In the genomic region with DNA sequence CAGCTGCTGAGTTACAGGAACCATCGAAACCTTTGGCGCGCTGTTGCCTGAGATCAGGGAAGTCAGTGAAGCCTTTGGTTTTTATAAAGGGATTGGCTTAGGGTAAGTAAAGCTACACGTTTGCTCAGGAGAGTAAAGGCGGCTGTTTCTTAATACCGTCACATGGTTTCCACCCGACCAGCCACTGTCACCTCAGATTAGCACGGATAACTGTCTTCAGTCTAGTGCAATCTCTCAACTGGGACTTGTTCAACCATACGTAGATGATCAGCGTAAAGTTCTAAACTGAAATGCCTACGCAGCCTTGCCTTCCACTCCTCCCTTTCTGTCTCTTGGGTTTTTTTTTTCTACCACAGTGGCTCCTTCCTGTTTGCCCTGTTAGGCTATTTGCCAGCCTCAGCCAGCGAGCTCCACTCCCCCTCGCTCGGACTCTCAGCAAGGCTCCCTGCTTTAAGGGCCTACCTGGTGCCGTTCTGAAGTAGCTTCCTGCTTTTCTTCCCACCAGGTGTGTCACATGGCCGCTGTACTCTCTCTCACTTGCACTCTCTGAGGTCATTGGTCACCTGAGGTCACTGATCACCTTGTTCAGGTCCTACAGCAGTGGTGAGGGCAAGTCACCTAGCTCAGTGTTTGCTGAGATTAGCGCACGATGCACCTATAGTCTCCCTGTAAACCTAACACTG, we compare ENCODE assay signal across 21 mouse cellular contexts. TPM values are rescaled to one million over a fixed set of nuclear protein-coding genes. Genes with fewer than 3 reads are reported as not detected.
DNase-seq lines count a peak whose midpoint lies in the region; ATAC-seq and TF ChIP-seq lines count a peak whose summit lies in the region.
"Had no signal": no experiment of that assay in that cellular context is flagged by ENCODE, and none has a peak within 500 bp of the region (broad histone marks: within the 10 kb centered on the region; RNA-seq: fewer than 3 reads in every experiment).

No protein-coding gene starts in this region.

- peak; percentile 38 for DNase-seq in kidney, adult 11 months
- DNase-seq in kidney, postnatal 10 days: no peak
- DNase-seq in lung, adult 18-20 months: peak; percentile 63 to 78
- no peak for DNase-seq in lung, adult 2 months
- DNase-seq in stomach, postnatal 0 days (ENCODE audit: low spot score): peak; percentile 44
- no peak for DNase-seq in left cerebral cortex, adult 8-10 months (ENCODE audit: low spot score in 2 of 2)
- DNase-seq: adrenal gland, postnatal 14 days; B cell, adult 2 months; cerebellum, adult 8-10 months; gastrocnemius, postnatal 14 days; heart, postnatal 14 days; lung, embryonic 14.5 days; thymus, postnatal 14 days had no signal

- H3K9ac ChIP-seq in stomach, postnatal 0 days (ENCODE audit: low read length): no peak overlapping the region
- H3K9ac ChIP-seq: embryonic facial prominence, embryonic 15.5 days; forebrain, embryonic 13.5 days; hindbrain, embryonic 13.5 days; limb, embryonic 13.5 days; lung, embryonic 14.5 days; midbrain, embryonic 12.5 days had no signal

- whole genome bisulfite sequencing in lung, adult 2 months: 60% methylated on average over 18 of the region's 18 CpGs
- WGBS in macrophage (ENCODE audit: missing documents): 53% methylated on average over 18 of the region's 18 CpGs
- 77% methylated on average over 18 of the region's 18 CpGs for WGBS in stomach, postnatal 0 days

- TF ChIP-seq POLR2A in lung, adult 2 months (IDR thresholded peaks at IDR 0.05; ENCODE audit: borderline replicate concordance, extremely low read depth, low read depth, low read length): no peak

- TF ChIP-seq EP300 in stomach, postnatal 0 days (optimal IDR thresholded peaks at IDR 0.05): no peak

- H3K27ac ChIP-seq in macrophage: peak overlapping the region; percentile 1; the same call in 1 of the 2 replicates
- H3K27ac ChIP-seq in stomach, postnatal 0 days (replicated peaks): peak overlapping the region; percentile 24; the same call in 1 of the 2 replicates
- H3K27ac ChIP-seq: embryonic facial prominence, embryonic 15.5 days; forebrain, embryonic 13.5 days; hindbrain, embryonic 13.5 days; limb, embryonic 13.5 days; midbrain, embryonic 12.5 days had no signal

- H3K36me3 ChIP-seq in macrophage (ENCODE audit: inconsistent target): peaks cover 29% of the 10 kb centered on the region; the same call in 1 of the 2 replicates
- H3K36me3 ChIP-seq in stomach, postnatal 0 days (ENCODE audit: control insufficient read depth, insufficient read depth, low read length): no peaks in the 10 kb centered on the region; the same call in 1 of the 2 replicates

- ATAC-seq in stomach, postnatal 0 days (ENCODE audit: low FRiP score, low TSS enrichment): no peak
- ATAC-seq in erythroid progenitor cell, adult 5-6 weeks (replicated peaks; ENCODE audit: low FRiP score, poor library complexity, severe bottlenecking): no peak
- ATAC-seq: forebrain, embryonic 13.5 days had no signal

- no peak overlapping the region for H3K4me3 ChIP-seq in lung, adult 2 months (replicated peaks; ENCODE audit: extremely low read depth, low read depth, low read length)
- no peak overlapping the region for H3K4me3 ChIP-seq in macrophage (ENCODE audit: inconsistent target)
- H3K4me3 ChIP-seq in stomach, postnatal 0 days (ENCODE audit: low read depth, low read length): no peak overlapping the region
- H3K4me3 ChIP-seq: embryonic facial prominence, embryonic 15.5 days; forebrain, embryonic 13.5 days; hindbrain, embryonic 13.5 days; limb, embryonic 13.5 days; midbrain, embryonic 12.5 days had no signal

- H3K27me3 ChIP-seq in stomach, postnatal 0 days (ENCODE audit: control insufficient read depth, insufficient read depth, low read length): no peaks in the 10 kb centered on the region
- H3K27me3 ChIP-seq: embryonic facial prominence, embryonic 15.5 days; forebrain, embryonic 13.5 days; hindbrain, embryonic 13.5 days; limb, embryonic 13.5 days; midbrain, embryonic 12.5 days had no signal

- TF ChIP-seq CTCF in lung, adult 2 months (IDR thresholded peaks at IDR 0.05; ENCODE audit: insufficient read depth, low read length): no peak
- TF ChIP-seq CTCF in stomach, postnatal 0 days (IDR thresholded peaks at IDR 0.05; ENCODE audit: low read depth): no peak

- peaks cover 10% of the 10 kb centered on the region; the same call in 1 of the 2 replicates for H3K4me1 ChIP-seq in lung, adult 2 months (ENCODE audit: control insufficient read depth, insufficient read depth, low read length)
- H3K4me1 ChIP-seq in stomach, postnatal 0 days (replicated peaks; ENCODE audit: control insufficient read depth, insufficient read depth): peaks cover 3% of the 10 kb centered on the region; the same call in 1 of the 2 replicates

- H3K79me2 ChIP-seq in macrophage (ENCODE audit: inconsistent target): peaks cover 85% of the 10 kb centered on the region

- H3K4me2 ChIP-seq in stomach, postnatal 0 days (replicated peaks; ENCODE audit: low read depth): no peak overlapping the region
- H3K4me2 ChIP-seq: embryonic facial prominence, embryonic 15.5 days; forebrain, embryonic 13.5 days; heart, embryonic 11.5 days; hindbrain, embryonic 13.5 days; limb, embryonic 13.5 days; lung, embryonic 14.5 days; midbrain, embryonic 12.5 days had no signal

- H3K9me3 ChIP-seq in stomach, postnatal 0 days (ENCODE audit: control insufficient read depth, low read length): no peaks in the 10 kb centered on the region
- H3K9me3 ChIP-seq: embryonic facial prominence, embryonic 15.5 days; forebrain, embryonic 13.5 days; hindbrain, embryonic 13.5 days; limb, embryonic 13.5 days; midbrain, embryonic 12.5 days had no signal

RNA-seq across cellular contexts. Expression of a gene that starts 4.0 kb away (rescaled TPM):
- polyA plus RNA-seq in lung, adult 2 months (2012; rRNA removed): 149 and 280 TPM in 2 replicates
- total RNA-seq in macrophage (2018; cell fraction: chromatin; rRNA removed): 1,000 to 10,000 TPM in 5 of 26 experiments, 100 to 1,000 TPM in 21; 576 to 1,220 (median 873) TPM
- 1,000 to 10,000 TPM in 6 of 26 experiments, 100 to 1,000 TPM in 20; 646 to 1,155 (median 841) TPM for total RNA-seq in macrophage (2018; cell fraction: cytosol; rRNA removed)
- total RNA-seq in macrophage (2018; cell fraction: nucleus; rRNA removed): 1,000 to 10,000 TPM in 23 of 26 experiments, 100 to 1,000 TPM in 3; 800 to 1,797 (median 1,214) TPM
- polyA plus RNA-seq in macrophage (2018): 466 to 731 TPM (median 611 TPM) in 3 replicates
- polyA plus RNA-seq in stomach, postnatal 0 days (2015; fragmentation: Nextera tagmentation; extraction: Ambion mirVana): 25.7 and 26.1 TPM in 2 replicates
- total RNA-seq in left cerebral cortex, adult 8-10 months (2022): 100 to 1,000 TPM in 2 of 4 experiments, 10 to 100 TPM in 2; 87.2 to 126 (median 99.0) TPM
- total RNA-seq in erythroid progenitor cell, adult 5-6 weeks (2015; ENCODE audit: low replicate concordance): 17.2 and 19.8 TPM in 2 replicates
- total RNA-seq in erythroid progenitor cell, adult 5-6 weeks (2017; ENCODE audit: low replicate concordance): 9.6 and 13.0 TPM in 2 replicates

RNA-seq across cellular contexts. Expression of a gene that starts 17.8 kb away (rescaled TPM):
- polyA plus RNA-seq in lung, adult 2 months (2012; rRNA removed): 11.4 and 14.1 TPM in 2 replicates
- total RNA-seq in macrophage (2018; cell fraction: chromatin; rRNA removed): 10 to 100 TPM in 1 of 26 experiments, 1 to 10 TPM in 13, under 1 TPM in 8, not detected in 4; 0.10 to 14.4 (median 2.3) TPM
- 1 to 10 TPM in 4 of 26 experiments, under 1 TPM in 22; 0.03 to 1.5 (median 0.46) TPM for total RNA-seq in macrophage (2018; cell fraction: cytosol; rRNA removed)
- total RNA-seq in macrophage (2018; cell fraction: nucleus; rRNA removed): 1 to 10 TPM in 12 of 26 experiments, under 1 TPM in 8, not detected in 6; 0.06 to 3.9 (median 1.7) TPM
- 0.36 to 1.3 TPM (median 0.59 TPM) in 3 replicates for polyA plus RNA-seq in macrophage (2018)
- 3.8 and 4.1 TPM in 2 replicates for polyA plus RNA-seq in stomach, postnatal 0 days (2015; fragmentation: Nextera tagmentation; extraction: Ambion mirVana)
- 10 to 100 TPM; 80.6 to 89.9 (median 82.3) TPM for total RNA-seq in left cerebral cortex, adult 8-10 months (2022)
- total RNA-seq in erythroid progenitor cell, adult 5-6 weeks (2015; ENCODE audit: low replicate concordance): 5.0 TPM in 1 of 2 replicates, not detected in the other
- 1.0 TPM in 1 of 2 replicates, not detected in the other for total RNA-seq in erythroid progenitor cell, adult 5-6 weeks (2017; ENCODE audit: low replicate concordance)

Comparison
In these comparisons a context has a peak if more than half of its experiments do, and no peak if none do; other contexts are left out.
1. DNase-seq: peak in kidney, adult 11 months (single experiment), lung, adult 18-20 months (2 of 2) and stomach, postnatal 0 days (single experiment); none in kidney, postnatal 10 days (single experiment), lung, adult 2 months (single experiment) and left cerebral cortex, adult 8-10 months (0 of 2).